10 mouse cellular contexts compared by ENCODE assay signal in genomic region chr5:139382760-139383159, GRCm38 (mm10). TPM values are rescaled to one million over a fixed set of nuclear protein-coding genes. Genes with fewer than 3 reads are reported as not detected.
DNase-seq lines count a peak whose midpoint lies in the region; ATAC-seq and TF ChIP-seq lines count a peak whose summit lies in the region.
"Had no signal": no experiment of that assay in that cellular context is flagged by ENCODE, and none has a peak within 500 bp of the region (broad histone marks: within the 10 kb centered on the region; RNA-seq: fewer than 3 reads in every experiment).

No protein-coding gene starts in this region.

- no peak for TF ChIP-seq POLR2A in brain, embryonic 14.5 days (IDR thresholded peaks at IDR 0.05; ENCODE audit: borderline replicate concordance, extremely low read depth, insufficient read depth, insufficient read length, poor library complexity, severe bottlenecking)

- no peak for TF ChIP-seq CTCF in brain, embryonic 14.5 days (IDR thresholded peaks at IDR 0.05; ENCODE audit: borderline replicate concordance, extremely low read depth, insufficient read depth, insufficient read length)
- TF ChIP-seq CTCF in kidney, postnatal 0 days (IDR thresholded peaks at IDR 0.05; ENCODE audit: low read depth), result no peak

- H3K4me2 ChIP-seq in forebrain, embryonic 11.5 days (ENCODE audit: low read depth, low read length, severe bottlenecking), result no peak overlapping the region
- H3K4me2 ChIP-seq in forebrain, embryonic 15.5 days (replicated peaks), result no peak overlapping the region
- peak overlapping the region; percentile 81 for H3K4me2 ChIP-seq in heart, embryonic 15.5 days
- peak overlapping the region; percentile 23 for H3K4me2 ChIP-seq in kidney, postnatal 0 days (ENCODE audit: low read length)

- H3K27ac ChIP-seq in forebrain, embryonic 11.5 days (ENCODE audit: low read depth, low read length), result 0 out of 2 replicates have a peak overlapping the region, but pooled peaks have one; percentile 34
- H3K27ac ChIP-seq in forebrain, embryonic 15.5 days (replicated peaks), result no peak overlapping the region
- H3K27ac ChIP-seq in heart, embryonic 15.5 days, result peak overlapping the region; percentile 98
- H3K27ac ChIP-seq in kidney, postnatal 0 days, result peak overlapping the region; percentile 72

- no peak for ATAC-seq in forebrain, embryonic 11.5 days (replicated peaks; ENCODE audit: low FRiP score)
- no peak for ATAC-seq in forebrain, embryonic 15.5 days (replicated peaks)
- ATAC-seq in heart, embryonic 15.5 days (replicated peaks; ENCODE audit: insufficient number of reproducible peaks, insufficient read depth, low FRiP score, low read depth), result peak; percentile 47
- no peak for ATAC-seq in kidney, postnatal 0 days (replicated peaks; ENCODE audit: low FRiP score, low read depth)
- ATAC-seq: Patski had no signal

- 82% methylated on average over 8 of the region's 8 CpGs for WGBS in forebrain, embryonic 11.5 days
- 72% methylated on average over 8 of the region's 8 CpGs for WGBS in forebrain, embryonic 15.5 days
- 5% methylated on average over 8 of the region's 8 CpGs for WGBS in heart, embryonic 15.5 days
- WGBS in kidney, postnatal 0 days, result 48% methylated on average over 8 of the region's 8 CpGs

- H3K36me3 ChIP-seq in forebrain, embryonic 11.5 days (ENCODE audit: control insufficient read depth, insufficient read depth, low read length), result no peaks in the 10 kb centered on the region
- H3K36me3 ChIP-seq in forebrain, embryonic 15.5 days, result no peaks in the 10 kb centered on the region
- no peaks in the 10 kb centered on the region for H3K36me3 ChIP-seq in heart, embryonic 15.5 days
- H3K36me3 ChIP-seq in kidney, postnatal 0 days (ENCODE audit: insufficient read depth, low read length), result no peaks in the 10 kb centered on the region

- no peak overlapping the region for H3K9ac ChIP-seq in forebrain, embryonic 11.5 days (ENCODE audit: low read length)
- no peak overlapping the region for H3K9ac ChIP-seq in forebrain, embryonic 15.5 days (replicated peaks)
- peak overlapping the region; percentile 78 for H3K9ac ChIP-seq in heart, embryonic 15.5 days
- H3K9ac ChIP-seq in kidney, postnatal 0 days (ENCODE audit: low read depth, low read length), result 0 out of 2 replicates have a peak overlapping the region, but pooled peaks have one; percentile 29

- DNase-seq in forebrain, embryonic 11.5 days (ENCODE audit: low spot score), result no peak
- peak; percentile 25 for DNase-seq in brain, embryonic 14.5 days (ENCODE audit: low read depth)
- DNase-seq in kidney, postnatal 0 days (ENCODE audit: low spot score), result peak; percentile 57
- DNase-seq in lung, postnatal 14 days, result peak; percentile 71
- DNase-seq in right cerebral cortex, postnatal 14 days, result peak; percentile 38
- DNase-seq in gastrocnemius, adult 18-20 months (ENCODE audit: low spot score), result no peak

- H3K9me3 ChIP-seq in forebrain, embryonic 11.5 days (ENCODE audit: control insufficient read depth, low read length), result no peaks in the 10 kb centered on the region
- no peaks in the 10 kb centered on the region for H3K9me3 ChIP-seq in forebrain, embryonic 15.5 days
- H3K9me3 ChIP-seq in heart, embryonic 15.5 days (replicated peaks), result no peaks in the 10 kb centered on the region
- H3K9me3 ChIP-seq in kidney, postnatal 0 days (replicated peaks; ENCODE audit: low read length), result no peaks in the 10 kb centered on the region

- peaks cover 2% of the 10 kb centered on the region; the same call in 1 of the 2 replicates for H3K4me1 ChIP-seq in forebrain, embryonic 11.5 days (replicated peaks; ENCODE audit: control insufficient read depth, insufficient read depth, low read length)
- H3K4me1 ChIP-seq in forebrain, embryonic 15.5 days, result peaks cover 19% of the 10 kb centered on the region
- peaks cover 90% of the 10 kb centered on the region for H3K4me1 ChIP-seq in heart, embryonic 15.5 days (replicated peaks)
- peaks cover 59% of the 10 kb centered on the region for H3K4me1 ChIP-seq in kidney, postnatal 0 days (replicated peaks; ENCODE audit: insufficient read depth, low read length)

- H3K4me3 ChIP-seq in forebrain, embryonic 11.5 days (ENCODE audit: low read depth, low read length), result no peak overlapping the region
- no peak overlapping the region for H3K4me3 ChIP-seq in forebrain, embryonic 15.5 days
- H3K4me3 ChIP-seq in heart, embryonic 15.5 days, result peak overlapping the region; percentile 81
- H3K4me3 ChIP-seq in kidney, postnatal 0 days (replicated peaks; ENCODE audit: low read depth, low read length), result no peak overlapping the region

- no peaks in the 10 kb centered on the region for H3K27me3 ChIP-seq in forebrain, embryonic 11.5 days (ENCODE audit: control insufficient read depth, insufficient read depth, low read length)
- H3K27me3 ChIP-seq in forebrain, embryonic 15.5 days, result no peaks in the 10 kb centered on the region
- H3K27me3 ChIP-seq in heart, embryonic 15.5 days, result no peaks in the 10 kb centered on the region
- H3K27me3 ChIP-seq in kidney, postnatal 0 days (ENCODE audit: insufficient read depth, low read length), result no peaks in the 10 kb centered on the region
- H3K27me3 ChIP-seq: Patski had no signal

RNA-seq across cellular contexts. Expression of gene Gpr146, which starts 5.3 kb away (rescaled TPM):
- polyA plus RNA-seq in forebrain, embryonic 11.5 days (2014; fragmentation: Nextera tagmentation; extraction: Ambion mirVana), result 1.8 and 1.9 TPM in 2 replicates
- polyA plus RNA-seq in forebrain, embryonic 15.5 days (2015; fragmentation: Nextera tagmentation; extraction: Ambion mirVana), result 1.3 and 1.5 TPM in 2 replicates
- 1.5 and 2.0 TPM in 2 replicates for polyA plus RNA-seq in brain, embryonic 14.5 days (2012; rRNA removed)
- polyA plus RNA-seq in heart, embryonic 15.5 days (2015; fragmentation: Nextera tagmentation; extraction: Ambion mirVana), result 14.0 and 14.7 TPM in 2 replicates
- 7.6 and 7.8 TPM in 2 replicates for polyA plus RNA-seq in kidney, postnatal 0 days (2015; fragmentation: Nextera tagmentation; extraction: Ambion mirVana)
- 10 to 100 TPM; 21.8 to 28.9 TPM for total RNA-seq in gastrocnemius, adult 18-20 months (2021)

RNA-seq across cellular contexts. Expression of gene C130050O18Rik, which starts 22.3 kb away (rescaled TPM):
- polyA plus RNA-seq in forebrain, embryonic 11.5 days (2014; fragmentation: Nextera tagmentation; extraction: Ambion mirVana), result 0.17 and 0.23 TPM in 2 replicates
- polyA plus RNA-seq in forebrain, embryonic 15.5 days (2015; fragmentation: Nextera tagmentation; extraction: Ambion mirVana), result 0.13 and 0.20 TPM in 2 replicates
- 0.20 and 0.33 TPM in 2 replicates for polyA plus RNA-seq in brain, embryonic 14.5 days (2012; rRNA removed)
- polyA plus RNA-seq in heart, embryonic 15.5 days (2015; fragmentation: Nextera tagmentation; extraction: Ambion mirVana), result 0.63 and 0.76 TPM in 2 replicates
- 1.2 and 1.5 TPM in 2 replicates for polyA plus RNA-seq in kidney, postnatal 0 days (2015; fragmentation: Nextera tagmentation; extraction: Ambion mirVana)
- under 1 TPM; 0.12 to 0.21 TPM for total RNA-seq in gastrocnemius, adult 18-20 months (2021)

RNA-seq across cellular contexts. Expression of gene Cyp2w1, which starts 30.3 kb away (rescaled TPM):
- not detected in 2 replicates for polyA plus RNA-seq in forebrain, embryonic 11.5 days (2014; fragmentation: Nextera tagmentation; extraction: Ambion mirVana)
- polyA plus RNA-seq in forebrain, embryonic 15.5 days (2015; fragmentation: Nextera tagmentation; extraction: Ambion mirVana), result not detected in 2 replicates
- 1.7 and 2.4 TPM in 2 replicates for polyA plus RNA-seq in brain, embryonic 14.5 days (2012; rRNA removed)
- 0.47 TPM in 1 of 2 replicates, not detected in the other for polyA plus RNA-seq in heart, embryonic 15.5 days (2015; fragmentation: Nextera tagmentation; extraction: Ambion mirVana)
- polyA plus RNA-seq in kidney, postnatal 0 days (2015; fragmentation: Nextera tagmentation; extraction: Ambion mirVana), result not detected in 2 replicates
- total RNA-seq in gastrocnemius, adult 18-20 months (2021), result not detected
- total RNA-seq: left cerebral cortex, postnatal 10 days had no signal
- polyA plus RNA-seq: Patski had no signal

RNA-seq across cellular contexts. Expression of gene Cox19, which starts 31.5 kb away (rescaled TPM):
- 103 and 130 TPM in 2 replicates for polyA plus RNA-seq in forebrain, embryonic 11.5 days (2014; fragmentation: Nextera tagmentation; extraction: Ambion mirVana)
- 104 and 113 TPM in 2 replicates for polyA plus RNA-seq in forebrain, embryonic 15.5 days (2015; fragmentation: Nextera tagmentation; extraction: Ambion mirVana)
- 123 and 149 TPM in 2 replicates for polyA plus RNA-seq in brain, embryonic 14.5 days (2012; rRNA removed)
- polyA plus RNA-seq in heart, embryonic 15.5 days (2015; fragmentation: Nextera tagmentation; extraction: Ambion mirVana), result 69.7 and 77.3 TPM in 2 replicates
- polyA plus RNA-seq in kidney, postnatal 0 days (2015; fragmentation: Nextera tagmentation; extraction: Ambion mirVana), result 116 TPM in 2 replicates
- 10 to 100 TPM; 55.0 to 68.4 TPM for total RNA-seq in gastrocnemius, adult 18-20 months (2021)

RNA-seq across cellular contexts. Expression of gene Gper1, which starts 40.2 kb away (rescaled TPM):
- 1.7 and 1.9 TPM in 2 replicates for polyA plus RNA-seq in forebrain, embryonic 11.5 days (2014; fragmentation: Nextera tagmentation; extraction: Ambion mirVana)
- polyA plus RNA-seq in forebrain, embryonic 15.5 days (2015; fragmentation: Nextera tagmentation; extraction: Ambion mirVana), result 7.3 and 8.2 TPM in 2 replicates
- polyA plus RNA-seq in brain, embryonic 14.5 days (2012; rRNA removed), result 6.5 and 6.8 TPM in 2 replicates
- polyA plus RNA-seq in heart, embryonic 15.5 days (2015; fragmentation: Nextera tagmentation; extraction: Ambion mirVana), result 1.5 and 5.4 TPM in 2 replicates
- 11.3 and 11.9 TPM in 2 replicates for polyA plus RNA-seq in kidney, postnatal 0 days (2015; fragmentation: Nextera tagmentation; extraction: Ambion mirVana)
- total RNA-seq in gastrocnemius, adult 18-20 months (2021), result under 1 TPM; 0.59 to 0.82 TPM

Comparison
In these comparisons a context has a peak if more than half of its experiments do, and no peak if none do; other contexts are left out.
1. DNase-seq: peak in brain, embryonic 14.5 days (single experiment), kidney, postnatal 0 days (single experiment), lung, postnatal 14 days (single experiment) and right cerebral cortex, postnatal 14 days (single experiment); none in forebrain, embryonic 11.5 days (single experiment) and gastrocnemius, adult 18-20 months (single experiment).
2. H3K4me2 ChIP-seq: peak in heart, embryonic 15.5 days (single experiment) and kidney, postnatal 0 days (single experiment); none in forebrain, embryonic 11.5 days (single experiment) and forebrain, embryonic 15.5 days (single experiment).
3. H3K9ac ChIP-seq: peak in heart, embryonic 15.5 days (single experiment) and kidney, postnatal 0 days (single experiment); none in forebrain, embryonic 11.5 days (single experiment) and forebrain, embryonic 15.5 days (single experiment).